Comparison of ENCODE assay signal across 8 mouse cellular contexts in genomic region chr9:45838069-45838433, GRCm38 (mm10). TPM values are rescaled to one million over a fixed set of nuclear protein-coding genes. Genes with fewer than 3 reads are reported as not detected.
DNase-seq lines count a peak whose midpoint lies in the region; ATAC-seq and TF ChIP-seq lines count a peak whose summit lies in the region.

No protein-coding gene starts in this region.

- no peaks in the 10 kb centered on the region for H3K27me3 ChIP-seq in heart, embryonic 11.5 days (ENCODE audit: control insufficient read depth, insufficient read depth, low read length)
- H3K27me3 ChIP-seq in C2C12 (ENCODE audit: control insufficient read depth, insufficient read depth, insufficient read length) = no peaks in the 10 kb centered on the region
- no peaks in the 10 kb centered on the region for H3K27me3 ChIP-seq in forebrain, postnatal 0 days (ENCODE audit: insufficient read depth, low read length)
- peaks cover 12% of the 10 kb centered on the region for H3K27me3 ChIP-seq in liver, embryonic 16.5 days (ENCODE audit: control insufficient read depth, insufficient read depth, low read depth, low read length)

- peaks cover 46% of the 10 kb centered on the region for H3K79me2 ChIP-seq in C2C12 (ENCODE audit: control insufficient read depth, insufficient read depth)

- H3K9me3 ChIP-seq in heart, embryonic 11.5 days (replicated peaks; ENCODE audit: control insufficient read depth, low read length) = no peaks in the 10 kb centered on the region
- no peaks in the 10 kb centered on the region for H3K9me3 ChIP-seq in forebrain, postnatal 0 days (ENCODE audit: low read length)
- H3K9me3 ChIP-seq in liver, embryonic 16.5 days (replicated peaks; ENCODE audit: control insufficient read depth, low read length) = no peaks in the 10 kb centered on the region

- 19% methylated on average over 4 of the region's 4 CpGs for WGBS in heart, embryonic 11.5 days (ENCODE audit: insufficient replicate concordance)
- 26% methylated on average over 4 of the region's 4 CpGs for WGBS in forebrain, postnatal 0 days
- WGBS in liver, embryonic 16.5 days (ENCODE audit: insufficient replicate concordance) = 24% methylated on average over 4 of the region's 4 CpGs

- H3ac ChIP-seq in C2C12 (ENCODE audit: control insufficient read depth, insufficient read length, low read depth) = no peak overlapping the region

- DNase-seq in heart, postnatal 36 days = no peak
- no peak for DNase-seq in forebrain, postnatal 0 days
- no peak for DNase-seq in retina, postnatal 1 day
- no peak for DNase-seq in layer of hippocampus, postnatal 25 days (ENCODE audit: extremely low spot score in 1 of 2, low spot score in 1 of 2)

- H3K27ac ChIP-seq in heart, embryonic 11.5 days (ENCODE audit: low read depth, low read length) = no peak overlapping the region
- no peak overlapping the region for H3K27ac ChIP-seq in forebrain, postnatal 0 days (ENCODE audit: low read depth, low read length)
- H3K27ac ChIP-seq in liver, embryonic 16.5 days (ENCODE audit: low read length) = no peak overlapping the region

- TF ChIP-seq CTCF in C2C12 (IDR thresholded peaks at IDR 0.05; ENCODE audit: control insufficient read depth, insufficient read depth, insufficient read length) = no peak
- no peak for TF ChIP-seq CTCF in forebrain, postnatal 0 days (IDR thresholded peaks at IDR 0.05; ENCODE audit: low read depth)

- peaks cover 19% of the 10 kb centered on the region for H3K4me1 ChIP-seq in heart, embryonic 11.5 days (ENCODE audit: control insufficient read depth, insufficient read depth, low read length)
- H3K4me1 ChIP-seq in forebrain, postnatal 0 days (ENCODE audit: insufficient read depth) = peaks cover 29% of the 10 kb centered on the region
- peaks cover 5% of the 10 kb centered on the region for H3K4me1 ChIP-seq in liver, embryonic 16.5 days (ENCODE audit: control insufficient read depth, low read depth, low read length)

- intact Hi-C loops in heart, postnatal 36 days (cut with DNase I) = no loop called here

- no peaks in the 10 kb centered on the region for H3K36me3 ChIP-seq in heart, embryonic 11.5 days (ENCODE audit: control insufficient read depth, insufficient read depth, low read length)
- H3K36me3 ChIP-seq in C2C12 (ENCODE audit: control insufficient read depth, insufficient read depth) = no peaks in the 10 kb centered on the region
- H3K36me3 ChIP-seq in forebrain, postnatal 0 days (ENCODE audit: insufficient read depth) = no peaks in the 10 kb centered on the region
- no peaks in the 10 kb centered on the region for H3K36me3 ChIP-seq in liver, embryonic 16.5 days (ENCODE audit: control insufficient read depth, insufficient read depth)

- H3K4me3 ChIP-seq in heart, embryonic 11.5 days (ENCODE audit: low read depth, low read length) = peak overlapping the region; percentile 89
- H3K4me3 ChIP-seq in C2C12 (ENCODE audit: insufficient read depth, poor library complexity, severe bottlenecking) = peak overlapping the region; percentile 61
- H3K4me3 ChIP-seq in forebrain, postnatal 0 days (ENCODE audit: low read depth, low read length) = peak overlapping the region; percentile 90
- peak overlapping the region; percentile 67 for H3K4me3 ChIP-seq in liver, embryonic 16.5 days (ENCODE audit: low read depth, low read length)

- H3K79me3 ChIP-seq in C2C12 (ENCODE audit: low read depth) = peaks cover 28% of the 10 kb centered on the region

- no peak overlapping the region for H3K9ac ChIP-seq in heart, embryonic 11.5 days (ENCODE audit: low read depth, low read length)
- H3K9ac ChIP-seq in forebrain, postnatal 0 days = peak overlapping the region; percentile 91; the same call in 1 of the 2 replicates
- no peak overlapping the region for H3K9ac ChIP-seq in liver, embryonic 16.5 days (ENCODE audit: low read depth, low read length)

- ATAC-seq in heart, embryonic 11.5 days (replicated peaks; ENCODE audit: insufficient number of reproducible peaks, low FRiP score, low TSS enrichment) = no peak
- ATAC-seq in forebrain, postnatal 0 days = peak; percentile 28; the same call in 1 of the 2 replicates
- no peak for ATAC-seq in liver, embryonic 16.5 days (ENCODE audit: low read depth)
- no peak for ATAC-seq in erythroblast, adult 5-6 weeks (replicated peaks; ENCODE audit: low FRiP score, poor library complexity, severe bottlenecking)

- H3K4me2 ChIP-seq in heart, embryonic 11.5 days = peak overlapping the region; percentile 88
- peak overlapping the region; percentile 92 for H3K4me2 ChIP-seq in forebrain, postnatal 0 days (ENCODE audit: low read depth)
- H3K4me2 ChIP-seq in liver, embryonic 16.5 days (ENCODE audit: low read depth, low read length) = peak overlapping the region; percentile 60

TF ChIP-seq in C2C12, 6 proteins besides CTCF, POLR2A, EP300 and RAD21:
- no peak for TF ChIP-seq CEBPB (IDR thresholded peaks at IDR 0.05; ENCODE audit: low read depth)
- no peak for TF ChIP-seq USF1 (IDR thresholded peaks at IDR 0.05; ENCODE audit: low read depth)
- TF ChIP-seq MAX (IDR thresholded peaks at IDR 0.05) = no peak
- TF ChIP-seq MYOD1 (IDR thresholded peaks at IDR 0.05; ENCODE audit: control insufficient read depth, insufficient read length, low read depth) = no peak
- no peak for TF ChIP-seq MYOG (IDR thresholded peaks at IDR 0.05; ENCODE audit: control insufficient read depth, extremely low read depth, insufficient read length)
- no peak for TF ChIP-seq FOSL1 (IDR thresholded peaks at IDR 0.05; ENCODE audit: insufficient read depth, low read length, poor library complexity, severe bottlenecking)

RNA-seq across cellular contexts. Expression of gene Bace1, which starts 0.3 kb away (rescaled TPM):
- polyA plus RNA-seq in heart, embryonic 11.5 days (2014; fragmentation: Nextera tagmentation; extraction: Ambion mirVana) = 17.5 and 19.5 TPM in 2 replicates
- 10 to 100 TPM; 27.8 to 32.0 TPM for total RNA-seq in heart, postnatal 36 days (2021)
- polyA plus RNA-seq in C2C12 (2012; fragmentation: generic; extraction: Trizol) = 9.9 TPM
- 40.9 and 48.5 TPM in 2 replicates for total RNA-seq in forebrain, postnatal 0 days (2014; rRNA removed)
- 25.1 and 39.1 TPM in 2 replicates for polyA plus RNA-seq in forebrain, postnatal 0 days (2015; fragmentation: Nextera tagmentation; extraction: Ambion mirVana)
- 7.4 and 9.3 TPM in 2 replicates for polyA plus RNA-seq in liver, embryonic 16.5 days (2015; fragmentation: Nextera tagmentation; extraction: Ambion mirVana)
- 100 to 1,000 TPM in 1 of 2 experiments, 10 to 100 TPM in 1; 95.4 to 107 TPM for total RNA-seq in layer of hippocampus, postnatal 25 days (2021)
- total RNA-seq in erythroblast, adult 5-6 weeks (2015; ENCODE audit: low replicate concordance) = 1.0 and 25.7 TPM in 2 replicates
- 2.5 and 14.2 TPM in 2 replicates for total RNA-seq in erythroblast, adult 5-6 weeks (2017; ENCODE audit: low replicate concordance)

RNA-seq across cellular contexts. Expression of gene Cep164, which starts 9.6 kb away (rescaled TPM):
- polyA plus RNA-seq in heart, embryonic 11.5 days (2014; fragmentation: Nextera tagmentation; extraction: Ambion mirVana) = 15.2 and 19.8 TPM in 2 replicates
- total RNA-seq in heart, postnatal 36 days (2021) = 1 to 10 TPM; 6.8 to 7.6 TPM
- 12.7 TPM for polyA plus RNA-seq in C2C12 (2012; fragmentation: generic; extraction: Trizol)
- 16.3 and 22.0 TPM in 2 replicates for total RNA-seq in forebrain, postnatal 0 days (2014; rRNA removed)
- 7.3 and 10.4 TPM in 2 replicates for polyA plus RNA-seq in forebrain, postnatal 0 days (2015; fragmentation: Nextera tagmentation; extraction: Ambion mirVana)
- 5.3 and 5.4 TPM in 2 replicates for polyA plus RNA-seq in liver, embryonic 16.5 days (2015; fragmentation: Nextera tagmentation; extraction: Ambion mirVana)
- total RNA-seq in layer of hippocampus, postnatal 25 days (2021) = 10 to 100 TPM in 1 of 2 experiments, 1 to 10 TPM in 1; 9.0 to 14.8 TPM
- total RNA-seq in erythroblast, adult 5-6 weeks (2015; ENCODE audit: low replicate concordance) = 27.3 and 34.7 TPM in 2 replicates
- total RNA-seq in erythroblast, adult 5-6 weeks (2017; ENCODE audit: low replicate concordance) = 52.8 and 68.6 TPM in 2 replicates
